Mouse (Mus musculus): ENCODE measurements around the gene Calu. TPM values are rescaled to one million over a fixed set of nuclear protein-coding genes. Genes with fewer than 3 reads are reported as not detected.

Gene Calu
- polyA plus RNA-seq, 1 experiment from 2014 or later: 170 TPM

DNA sequence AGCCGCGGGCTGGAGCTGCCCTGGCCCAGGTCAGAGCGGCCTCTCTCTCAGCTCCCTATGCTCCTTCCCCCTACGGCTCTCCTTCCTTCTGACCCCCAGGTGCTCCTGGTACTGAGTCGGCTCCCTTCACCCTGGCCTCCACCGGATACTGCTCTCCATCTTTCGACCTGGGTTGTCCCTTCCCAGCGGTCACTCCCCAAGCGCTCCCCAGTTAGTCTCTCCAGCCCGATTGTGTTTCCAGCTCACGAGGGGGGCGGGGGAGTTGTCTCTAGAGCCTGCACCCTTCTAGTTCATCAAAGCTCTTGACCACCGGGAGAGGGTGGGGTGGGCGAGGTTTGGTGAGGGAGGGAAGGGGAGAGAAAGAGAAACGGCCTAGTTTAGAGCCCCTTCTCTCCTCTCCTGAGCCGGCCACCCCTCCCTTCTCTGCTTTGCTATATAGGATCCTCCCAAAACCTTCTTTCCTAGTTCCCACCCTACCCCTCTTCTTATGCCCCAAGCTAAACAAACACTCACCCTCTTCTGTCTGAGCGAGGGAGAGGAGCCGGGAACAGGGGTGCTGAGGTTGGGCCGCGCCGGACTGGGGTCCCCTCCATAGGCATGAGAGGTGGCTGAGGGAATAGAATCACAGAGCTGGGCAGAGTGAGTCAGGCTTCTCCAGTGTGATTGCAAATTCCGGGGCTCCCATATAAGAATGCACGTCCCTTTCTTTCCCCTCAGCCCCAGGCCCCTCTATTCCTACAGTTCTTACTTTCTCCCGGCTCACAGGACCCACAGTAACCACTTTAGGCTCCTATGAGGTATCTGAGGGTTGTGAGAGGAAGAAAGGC is 49.1 kb downstream of the Calu start:
- Histone ChIP-seq H3K27ac (replicated peaks) (peak overlapping the region; percentile 84), H3K4me2 (replicated peaks) (peak overlapping the region; percentile 90), H3K36me3 (no peaks in the 10 kb centered on the region), H3K4me1 (peaks cover 19% of the 10 kb centered on the region), H3K27me3 (no peaks in the 10 kb centered on the region), H3K9ac (replicated peaks) (peak overlapping the region; percentile 78), H3K4me3 (peak overlapping the region; percentile 71), H3K9me3 (no peaks in the 10 kb centered on the region)
- WGBS: under 1% methylated on average over 24 of the region's 24 CpGs
- ATAC-seq (replicated peaks): peak; percentile 66

DNA sequence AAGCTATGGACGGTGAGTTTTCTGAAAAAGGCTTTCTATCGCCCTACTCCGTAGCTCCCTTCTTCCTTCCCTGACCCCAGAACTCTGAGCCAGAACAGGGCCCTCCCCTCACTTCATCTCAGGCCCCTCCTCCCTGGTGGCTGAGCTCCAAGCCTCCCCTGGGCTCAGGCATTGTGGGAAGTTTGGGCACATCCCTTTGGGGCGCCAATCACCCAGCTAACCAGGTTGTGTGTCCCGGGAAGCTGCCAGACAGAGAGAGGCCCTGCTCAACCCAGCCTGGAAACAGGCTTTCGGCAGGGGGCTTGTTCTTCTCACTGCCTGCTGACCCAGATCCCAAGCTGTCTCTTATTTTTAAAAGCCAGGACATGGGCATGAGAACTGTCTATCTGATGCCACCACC is 49.7 kb downstream of the Calu start:
- 3% methylated on average over 6 of the region's 6 CpGs for WGBS
- peak; percentile 68 for ATAC-seq (replicated peaks)
- Histone ChIP-seq H3K9me3 (no peaks in the 10 kb centered on the region), H3K9ac (replicated peaks) (peak overlapping the region; percentile 78), H3K4me3 (peak overlapping the region; percentile 71), H3K36me3 (no peaks in the 10 kb centered on the region), H3K27ac (replicated peaks) (peak overlapping the region; percentile 84), H3K27me3 (no peaks in the 10 kb centered on the region), H3K4me2 (replicated peaks) (peak overlapping the region; percentile 90), H3K4me1 (peaks cover 20% of the 10 kb centered on the region)

DNA sequence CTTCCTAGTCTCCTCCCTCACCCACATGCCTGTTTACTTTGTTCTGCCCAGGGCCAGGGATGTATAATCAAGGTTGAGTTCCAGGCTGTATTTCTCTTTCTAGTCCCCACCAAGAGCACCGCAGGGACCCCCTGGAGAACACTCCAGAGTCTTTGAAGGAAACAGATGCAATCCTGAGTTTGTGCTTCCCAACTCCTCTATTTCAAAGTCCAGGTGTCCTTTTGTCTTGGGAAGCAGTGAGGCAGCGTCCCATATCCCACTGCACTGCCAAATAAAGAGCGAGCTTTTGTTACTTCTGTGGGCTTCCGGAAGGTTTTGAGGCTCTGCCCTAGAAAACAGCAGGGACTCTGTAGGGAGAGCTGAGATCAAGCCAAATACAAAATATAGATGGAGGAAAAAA is 52.0 kb downstream of the Calu start:
- no peak overlapping the region for H3K27ac ChIP-seq (replicated peaks)
- H3K4me3 ChIP-seq: no peak overlapping the region
- H3K4me1 ChIP-seq: peaks cover 24% of the 10 kb centered on the region
- no peaks in the 10 kb centered on the region for H3K36me3 ChIP-seq
- no peak for ATAC-seq (replicated peaks)
- no peaks in the 10 kb centered on the region for H3K9me3 ChIP-seq
- H3K27me3 ChIP-seq: no peaks in the 10 kb centered on the region
- WGBS: 79% methylated on average over 4 of the region's 4 CpGs
- no peak overlapping the region for H3K9ac ChIP-seq (replicated peaks)
- H3K4me2 ChIP-seq (replicated peaks): no peak overlapping the region

DNA sequence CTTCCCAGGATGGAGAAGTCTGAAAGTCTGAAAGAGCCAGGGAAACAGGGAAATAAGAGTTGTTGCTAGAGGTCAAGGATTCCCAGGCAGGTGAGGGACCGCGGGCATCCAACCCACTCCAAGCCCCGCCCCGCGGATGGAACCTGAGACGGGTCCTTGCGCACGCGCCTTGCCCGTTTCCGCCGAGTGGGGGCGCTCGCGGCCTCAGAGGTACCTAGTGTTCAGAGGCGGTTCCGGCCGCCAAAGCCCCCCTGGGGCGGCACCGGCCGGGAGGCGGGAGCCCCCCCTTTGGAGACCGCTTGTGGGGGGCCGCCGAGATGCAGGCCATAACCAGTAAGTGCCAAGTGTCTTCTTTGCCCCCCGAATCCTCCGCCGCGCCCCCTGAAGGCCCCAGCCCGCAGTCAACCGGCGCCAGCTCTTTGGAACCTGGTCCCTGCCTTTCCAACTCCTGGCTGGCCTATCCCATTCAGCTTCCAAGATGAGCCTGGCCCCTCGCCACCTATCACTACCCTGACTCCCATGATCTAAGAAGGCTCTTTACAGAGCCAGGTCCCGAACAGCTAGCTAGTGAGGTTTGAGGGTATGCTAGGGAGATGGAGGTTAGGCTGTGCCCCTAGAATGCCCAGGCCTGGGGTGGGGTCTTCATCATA is 54.9 kb downstream of the Calu start:
- no peaks in the 10 kb centered on the region for H3K27me3 ChIP-seq
- no peak for ATAC-seq (replicated peaks)
- peak overlapping the region; percentile 25; the same call in 1 of the 2 replicates for H3K4me2 ChIP-seq (replicated peaks)
- no peak overlapping the region for H3K27ac ChIP-seq (replicated peaks)
- 7% methylated on average over 33 of the region's 34 CpGs for WGBS
- no peak overlapping the region for H3K9ac ChIP-seq (replicated peaks)
- H3K4me3 ChIP-seq: no peak overlapping the region
- H3K9me3 ChIP-seq: no peaks in the 10 kb centered on the region
- peaks cover 8% of the 10 kb centered on the region for H3K4me1 ChIP-seq
- H3K36me3 ChIP-seq: 0 out of 2 replicates have a peak, but pooled peaks cover 2% of the 10 kb centered on the region

DNA sequence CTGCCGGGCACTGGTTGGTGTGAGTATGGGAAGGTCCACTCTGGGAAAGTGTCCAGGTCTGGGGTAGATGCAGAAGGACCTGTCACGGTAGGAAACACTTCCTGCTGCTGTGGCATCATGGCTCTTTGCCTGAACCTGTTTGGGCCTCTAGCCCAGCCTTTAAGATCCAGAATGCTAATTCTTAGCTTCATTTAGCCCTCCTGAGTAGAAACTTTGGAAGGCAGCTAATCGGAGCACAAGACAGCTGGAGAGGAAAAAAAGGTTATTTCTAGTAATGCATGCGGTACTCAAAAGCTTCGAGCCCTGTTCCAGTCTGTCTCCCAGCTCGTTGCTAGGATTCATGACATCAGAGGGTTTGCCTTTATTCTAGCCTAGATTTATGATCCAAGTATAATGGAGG is 58.5 kb downstream of the Calu start:
- Histone ChIP-seq H3K4me1 (peaks cover 5% of the 10 kb centered on the region; the same call in 1 of the 2 replicates), H3K4me2 (replicated peaks) (no peak overlapping the region), H3K27ac (replicated peaks) (no peak overlapping the region), H3K4me3 (no peak overlapping the region), H3K36me3 (peaks cover 24% of the 10 kb centered on the region), H3K9me3 (no peaks in the 10 kb centered on the region), H3K27me3 (no peaks in the 10 kb centered on the region), H3K9ac (replicated peaks) (no peak overlapping the region)
- WGBS: 73% methylated on average over 6 of the region's 6 CpGs
- no peak for ATAC-seq (replicated peaks)

DNA sequence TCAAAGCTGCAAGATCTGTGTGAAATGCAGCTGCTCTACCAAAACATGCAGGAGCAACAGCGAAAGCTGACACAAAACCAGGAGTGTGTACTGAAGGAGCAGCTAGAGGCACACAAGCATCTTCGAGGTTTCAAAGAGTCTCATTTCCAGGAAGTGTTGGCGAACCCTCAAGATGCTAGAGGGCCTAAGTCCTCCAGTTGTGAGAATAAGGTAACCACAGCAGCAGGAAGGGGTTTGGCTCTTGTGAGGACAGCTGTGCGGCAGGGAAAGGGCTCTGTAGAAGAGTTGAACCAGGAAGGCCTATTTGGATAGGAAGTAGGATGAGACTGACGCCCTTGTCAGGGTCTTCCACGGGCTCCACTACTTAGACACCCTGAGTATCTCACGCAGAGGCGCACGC is 67.6 kb downstream of the Calu start:
- ATAC-seq (replicated peaks): no peak
- no peaks in the 10 kb centered on the region for H3K9me3 ChIP-seq
- H3K36me3 ChIP-seq: peaks cover 45% of the 10 kb centered on the region
- 89% methylated on average over 9 of the region's 9 CpGs for WGBS
- H3K4me2 ChIP-seq (replicated peaks): no peak overlapping the region
- H3K27ac ChIP-seq (replicated peaks): no peak overlapping the region
- H3K27me3 ChIP-seq: no peaks in the 10 kb centered on the region
- no peaks in the 10 kb centered on the region for H3K4me1 ChIP-seq
- H3K9ac ChIP-seq (replicated peaks): no peak overlapping the region
- H3K4me3 ChIP-seq: no peak overlapping the region

DNA sequence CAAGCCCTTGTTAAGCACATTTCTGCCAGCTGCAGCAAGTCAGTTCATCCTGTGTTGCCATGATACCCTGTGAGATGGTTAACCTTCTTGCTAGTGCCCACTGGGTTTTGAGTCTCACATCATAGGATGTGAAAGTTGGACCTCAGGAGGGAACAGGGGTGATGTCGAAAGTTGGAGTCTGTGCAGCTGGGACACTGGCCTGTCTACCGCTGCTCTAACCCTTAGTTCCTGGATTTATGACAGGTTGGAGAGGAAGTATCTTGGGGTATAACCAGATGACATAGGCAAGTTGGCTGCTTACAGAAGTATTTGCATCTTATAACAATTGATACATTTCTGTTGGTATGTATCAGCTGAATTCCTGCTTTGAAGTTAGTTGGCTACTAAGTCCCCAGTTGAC is 72.7 kb downstream of the Calu start:
- Histone ChIP-seq H3K27ac (replicated peaks) (no peak overlapping the region), H3K4me1 (no peaks in the 10 kb centered on the region), H3K4me2 (replicated peaks) (no peak overlapping the region), H3K9ac (replicated peaks) (no peak overlapping the region), H3K36me3 (peaks cover 9% of the 10 kb centered on the region; the same call in 1 of the 2 replicates), H3K9me3 (no peaks in the 10 kb centered on the region), H3K4me3 (no peak overlapping the region), H3K27me3 (no peaks in the 10 kb centered on the region)
- no peak for ATAC-seq (replicated peaks)
- WGBS: 92% methylated on average over 2 of the region's 2 CpGs

DNA sequence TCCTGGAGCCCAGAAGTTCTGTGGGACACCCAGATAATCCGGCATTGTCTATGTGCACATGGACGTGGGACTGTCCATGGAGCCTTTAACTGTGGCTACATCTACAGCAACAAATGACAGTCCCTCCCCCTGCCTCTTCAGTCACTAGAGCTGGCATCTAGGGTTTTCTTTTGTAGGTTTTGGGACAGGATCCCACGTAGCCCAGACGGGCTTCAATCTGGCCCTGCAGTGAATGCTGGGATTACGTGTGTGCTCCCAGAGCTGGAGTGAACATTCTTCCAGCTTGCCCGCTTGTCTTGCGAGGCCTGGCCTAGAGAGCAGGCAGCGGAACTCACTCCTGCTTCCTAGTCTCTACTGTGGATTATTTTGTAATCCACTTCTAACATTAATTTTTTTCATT is 77.2 kb downstream of the Calu start:
- Histone ChIP-seq H3K27ac (replicated peaks) (no peak overlapping the region), H3K4me3 (no peak overlapping the region), H3K4me2 (replicated peaks) (no peak overlapping the region), H3K36me3 (no peaks in the 10 kb centered on the region), H3K4me1 (no peaks in the 10 kb centered on the region), H3K9me3 (no peaks in the 10 kb centered on the region), H3K27me3 (no peaks in the 10 kb centered on the region), H3K9ac (replicated peaks) (no peak overlapping the region)
- 77% methylated on average over 8 of the region's 8 CpGs for WGBS
- no peak for ATAC-seq (replicated peaks)

DNA sequence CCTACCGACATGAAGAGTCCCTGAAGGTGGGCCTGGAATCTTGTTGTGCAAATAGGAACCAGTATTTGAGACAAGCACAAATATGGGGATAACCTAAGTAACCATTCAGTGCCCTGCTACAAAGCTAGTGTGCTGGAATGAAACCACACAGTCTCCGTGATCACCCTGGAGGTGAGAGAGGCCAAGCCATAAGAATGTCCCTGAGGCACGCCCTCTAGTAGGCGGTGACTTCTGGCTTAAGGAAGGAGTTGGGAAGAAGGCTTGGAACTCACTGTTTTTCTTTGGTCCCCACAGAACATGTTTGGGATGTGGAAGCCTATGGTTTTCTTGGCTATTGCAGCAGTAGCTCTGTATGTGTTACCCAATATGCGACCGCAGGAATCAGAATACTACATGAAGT is 78.5 kb downstream of the Calu start:
- WGBS: 83% methylated on average over 6 of the region's 6 CpGs
- no peak for ATAC-seq (replicated peaks)
- H3K9me3 ChIP-seq: no peaks in the 10 kb centered on the region
- H3K36me3 ChIP-seq: no peaks in the 10 kb centered on the region
- no peaks in the 10 kb centered on the region for H3K27me3 ChIP-seq
- no peak overlapping the region for H3K4me3 ChIP-seq
- H3K9ac ChIP-seq (replicated peaks): no peak overlapping the region
- no peak overlapping the region for H3K4me2 ChIP-seq (replicated peaks)
- H3K27ac ChIP-seq (replicated peaks): no peak overlapping the region
- peaks cover 3% of the 10 kb centered on the region; the same call in 1 of the 2 replicates for H3K4me1 ChIP-seq

Small RNA genes lying within 50 kb of the gene (microRNA-seq; reads per million reads assigned to microRNA genes)
- gene Gm26220: not detected
- not detected for gene Gm44354

Other genes starting within 250 kb of the Calu start
- 41.4 and 41.6 TPM in 2 replicates for gene Rbm28, start 183.1 kb upstream of the Calu start, polyA plus RNA-seq (2015; fragmentation: Nextera tagmentation; extraction: Ambion mirVana)
- gene Prrt4, start 168.5 kb upstream of the Calu start, polyA plus RNA-seq (2015; fragmentation: Nextera tagmentation; extraction: Ambion mirVana): 4.5 and 4.7 TPM in 2 replicates
- gene Impdh1, start 131.7 kb upstream of the Calu start, polyA plus RNA-seq (2015; fragmentation: Nextera tagmentation; extraction: Ambion mirVana): 54.5 and 57.3 TPM in 2 replicates
- 44.3 and 46.1 TPM in 2 replicates for gene Hilpda, start 75.6 kb upstream of the Calu start, polyA plus RNA-seq (2015; fragmentation: Nextera tagmentation; extraction: Ambion mirVana)
- gene Fam71f2, start 68.5 kb upstream of the Calu start, polyA plus RNA-seq (2015; fragmentation: Nextera tagmentation; extraction: Ambion mirVana): 0.56 and 0.60 TPM in 2 replicates
- not detected in 2 replicates for gene Fam71f1, start 28.9 kb upstream of the Calu start, polyA plus RNA-seq (2015; fragmentation: Nextera tagmentation; extraction: Ambion mirVana)
- gene Opn1sw, start 40.4 kb downstream of the Calu start, polyA plus RNA-seq (2015; fragmentation: Nextera tagmentation; extraction: Ambion mirVana): 0.37 and 0.50 TPM in 2 replicates
- 42.2 and 42.8 TPM in 2 replicates for gene Ccdc136, start 48.2 kb downstream of the Calu start, polyA plus RNA-seq (2015; fragmentation: Nextera tagmentation; extraction: Ambion mirVana)
- 1.9 and 2.0 TPM in 2 replicates for gene Flnc, start 85.2 kb downstream of the Calu start, polyA plus RNA-seq (2015; fragmentation: Nextera tagmentation; extraction: Ambion mirVana)
- 327 TPM in 2 replicates for gene Atp6v1f, start 119.6 kb downstream of the Calu start, polyA plus RNA-seq (2015; fragmentation: Nextera tagmentation; extraction: Ambion mirVana)
- gene Atp6v1fnb, start 123.4 kb downstream of the Calu start, polyA plus RNA-seq (2015; fragmentation: Nextera tagmentation; extraction: Ambion mirVana): 0.29 TPM in 1 of 2 replicates, not detected in the other
- 9.6 and 13.3 TPM in 2 replicates for gene Kcp, start 159.9 kb downstream of the Calu start, polyA plus RNA-seq (2015; fragmentation: Nextera tagmentation; extraction: Ambion mirVana)
- 1.3 and 1.4 TPM in 2 replicates for gene Irf5, start 178.6 kb downstream of the Calu start, polyA plus RNA-seq (2015; fragmentation: Nextera tagmentation; extraction: Ambion mirVana)